Mouse (Mus musculus) CH12.LX (cell line): ENCODE measurements around the gene Lyl1. TPM values are rescaled to one million over a fixed set of nuclear protein-coding genes. Genes with fewer than 3 reads are reported as not detected.

ENCODE experiments used
- DNase-seq: peaks from one replicate; pipeline ENCODE4 v3.0.0-alpha.2; 2013; ENCODE audit errors: extremely low read depth
- H3K27ac ChIP-seq: 2 replicates; pipeline ENCODE4 v1.5.1; 2012; ENCODE audit warnings: low read depth, mild to moderate bottlenecking, control low read depth, moderate library complexity; ENCODE audit not compliant: insufficient read depth
- H3K27me3 ChIP-seq: replicated peaks from 2 replicates; pipeline ENCODE3; 2012; ENCODE audit warnings: inconsistent platforms
- H3K36me3 ChIP-seq, 2 experiments: replicated peaks in 1 of 2; 2 replicates each; pipeline versions ENCODE3 to v1.6.1; 2012; ENCODE audit warnings: inconsistent platforms in 1 of 2, low read length in 1 of 2, mild to moderate bottlenecking in 1 of 2, mixed read lengths in 1 of 2, moderate library complexity in 1 of 2; ENCODE audit not compliant: control insufficient read depth in 1 of 2, insufficient read depth in 1 of 2
- H3K4me1 ChIP-seq, 2 experiments: 2 replicates each; pipeline ENCODE4 v1.6.1; 2012; ENCODE audit warnings: inconsistent platforms in 1 of 2, moderate library complexity in 1 of 2; ENCODE audit not compliant: insufficient read depth in 2 of 2, control insufficient read depth in 1 of 2
- H3K4me2 ChIP-seq: 2 replicates; pipeline ENCODE4 v1.6.1; 2012; ENCODE audit warnings: low read depth, mild to moderate bottlenecking, control low read depth; ENCODE audit not compliant: poor library complexity, insufficient read depth, severe bottlenecking
- H3K4me3 ChIP-seq, 3 experiments: fragments of 150-350 bp in 1 of 3; sonication (generic) in 1 of 3; replicated peaks in 1 of 3; 2 replicates each; pipeline versions ENCODE3 to v1.5.1; 2011 to 2012; ENCODE audit warnings: low read depth in 2 of 3, low read length in 2 of 3, mild to moderate bottlenecking in 2 of 3, moderate library complexity in 2 of 3, control low read depth in 1 of 3, improper control_type of control experiment in 1 of 3, inconsistent platforms in 1 of 3, mixed read lengths in 1 of 3; ENCODE audit not compliant: poor library complexity in 1 of 3
- H3K79me2 ChIP-seq: replicated peaks from 2 replicates; pipeline ENCODE4 v1.6.1; 2012; ENCODE audit warnings: mild to moderate bottlenecking, moderate library complexity; ENCODE audit not compliant: control insufficient read depth, poor library complexity, insufficient read depth, severe bottlenecking; ENCODE audit errors: extremely low read depth
- H3K9ac ChIP-seq: 2 replicates; pipeline ENCODE4 v1.6.1; 2012; ENCODE audit warnings: low read depth, mild to moderate bottlenecking, control low read depth, moderate library complexity; ENCODE audit not compliant: insufficient read depth
- H3K9me3 ChIP-seq: replicated peaks from 2 replicates; pipeline ENCODE3; 2012; ENCODE audit warnings: low read length, inconsistent platforms, mixed read lengths
- CHD2 ChIP-seq: IDR thresholded peaks from 2 replicates; pipeline ENCODE4 v1.6.1; 2011; ENCODE audit warnings: low read length, improper control_type of control experiment
- CTCF ChIP-seq, 2 experiments: IDR thresholded peaks in 1 of 2; conservative IDR thresholded peaks in 1 of 2; 2 replicates each; pipeline ENCODE4 v1.5.1; 2011 to 2012; ENCODE audit warnings: low read depth in 2 of 2, low read length in 2 of 2, improper control_type of control experiment in 1 of 2, inconsistent platforms in 1 of 2, mild to moderate bottlenecking in 1 of 2, moderate library complexity in 1 of 2
- E2F4 ChIP-seq: IDR thresholded peaks from 2 replicates; pipeline ENCODE4 v1.6.1; 2011; ENCODE audit warnings: low read depth, low read length, improper control_type of control experiment; ENCODE audit not compliant: insufficient replicate concordance
- ELF1 ChIP-seq: IDR thresholded peaks from 2 replicates; pipeline ENCODE4 v1.6.1; 2014; ENCODE audit warnings: low read depth, mild to moderate bottlenecking, inconsistent platforms, low read length, improper control_type of control experiment
- EP300 ChIP-seq: IDR thresholded peaks from 2 replicates; pipeline ENCODE4 v1.6.1; 2011; ENCODE audit warnings: low read length, improper control_type of control experiment
- ETS1 ChIP-seq: conservative IDR thresholded peaks from 2 replicates; pipeline ENCODE4 v1.6.1; 2012; ENCODE audit warnings: low read depth, mild to moderate bottlenecking, inconsistent platforms, low read length, improper control_type of control experiment, moderate library complexity
- GABPA ChIP-seq: IDR thresholded peaks from 2 replicates; pipeline ENCODE4 v1.6.1; 2012; ENCODE audit warnings: low read depth, low read length, improper control_type of control experiment, inconsistent platforms; ENCODE audit not compliant: insufficient replicate concordance
- HCFC1 ChIP-seq: IDR thresholded peaks from 2 replicates; pipeline ENCODE4 v1.6.1; 2012; ENCODE audit warnings: low read depth, mild to moderate bottlenecking, inconsistent platforms, low read length, improper control_type of control experiment
- JUN ChIP-seq: IDR thresholded peaks from 2 replicates; pipeline ENCODE4 v1.6.1; 2011; ENCODE audit warnings: low read depth, mild to moderate bottlenecking, low read length, improper control_type of control experiment, moderate library complexity; ENCODE audit not compliant: insufficient read depth
- JUND ChIP-seq: conservative IDR thresholded peaks from 2 replicates; pipeline ENCODE4 v1.6.1; 2011; ENCODE audit warnings: low read depth, low read length, improper control_type of control experiment
- KAT2A ChIP-seq: IDR thresholded peaks from 2 replicates; pipeline ENCODE4 v1.6.1; 2012; ENCODE audit warnings: low read length, improper control_type of control experiment, inconsistent platforms; ENCODE audit not compliant: insufficient replicate concordance
- MAFK ChIP-seq: IDR thresholded peaks from 2 replicates; pipeline ENCODE4 v1.6.1; 2011; ENCODE audit warnings: low read length, improper control_type of control experiment; ENCODE audit not compliant: insufficient replicate concordance
- MAX ChIP-seq: IDR thresholded peaks from 2 replicates; pipeline ENCODE4 v1.6.1; 2011; ENCODE audit warnings: low read length, improper control_type of control experiment
- MAZ ChIP-seq: IDR thresholded peaks from 2 replicates; pipeline ENCODE4 v1.6.1; 2012; ENCODE audit warnings: low read depth, mild to moderate bottlenecking, inconsistent platforms, low read length, improper control_type of control experiment, moderate library complexity
- MEF2A ChIP-seq: IDR thresholded peaks from 2 replicates; pipeline ENCODE4 v1.6.1; 2014; ENCODE audit warnings: low read depth, mild to moderate bottlenecking, inconsistent platforms, low read length, improper control_type of control experiment, borderline replicate concordance
- MXI1 ChIP-seq: IDR thresholded peaks from 2 replicates; pipeline ENCODE4 v1.6.1; 2011; ENCODE audit warnings: mild to moderate bottlenecking, low read depth, low read length, improper control_type of control experiment
- PAX5 ChIP-seq: IDR thresholded peaks from 2 replicates; pipeline ENCODE4 v1.6.1; 2012; ENCODE audit warnings: low read length, inconsistent platforms, mixed read lengths
- POLR2A ChIP-seq: IDR thresholded peaks from 2 replicates; pipeline ENCODE4 v1.6.1; 2011; ENCODE audit warnings: low read depth, mild to moderate bottlenecking, improper control_type of control experiment, low read length
- POLR2AphosphoS2 ChIP-seq: IDR thresholded peaks from 2 replicates; pipeline ENCODE4 v1.6.1; 2011; ENCODE audit warnings: low read depth, low read length, improper control_type of control experiment
- RAD21 ChIP-seq: IDR thresholded peaks from 2 replicates; pipeline ENCODE4 v1.6.1; 2011; ENCODE audit warnings: low read depth, mild to moderate bottlenecking, low read length, improper control_type of control experiment, moderate library complexity
- RCOR1 ChIP-seq: conservative IDR thresholded peaks from 2 replicates; pipeline ENCODE4 v1.6.1; 2012; ENCODE audit warnings: low read depth, mild to moderate bottlenecking, inconsistent platforms, low read length, improper control_type of control experiment
- SIN3A ChIP-seq: IDR thresholded peaks from 2 replicates; pipeline ENCODE4 v1.6.1; 2012; ENCODE audit warnings: low read length, improper control_type of control experiment, inconsistent platforms
- TBP ChIP-seq: conservative IDR thresholded peaks from 2 replicates; pipeline ENCODE4 v1.6.1; 2011; ENCODE audit warnings: low read depth, low read length, improper control_type of control experiment
- UBTF ChIP-seq: IDR thresholded peaks from 2 replicates; pipeline ENCODE4 v1.6.1; 2012; ENCODE audit warnings: low read depth, mild to moderate bottlenecking, inconsistent platforms, low read length, improper control_type of control experiment, moderate library complexity
- ZKSCAN1 ChIP-seq: IDR thresholded peaks from 2 replicates; pipeline ENCODE4 v1.6.1; 2012; ENCODE audit warnings: low read depth, inconsistent platforms, low read length, improper control_type of control experiment, borderline replicate concordance
- dilution Hi-C: fragments of 300-500 bp; cut with MboI; formaldehyde crosslinking; loops from 2 replicates; pipeline ENCODE4 v1.14.3; 2020; ENCODE audit warnings: low sequenced_read_pairs; ENCODE audit not compliant: extremely low pct_unique_long_range_greater_than_20kb, extremely low pct_ligation_motif_present
- in situ Hi-C: fragments of 300-500 bp; cut with MboI; formaldehyde crosslinking; loops from 3 replicates; pipeline ENCODE4 v1.14.3; 2019; ENCODE audit warnings: low sequenced_read_pairs, low pct_ligation_motif_present, low pct_unique_long_range_greater_than_20kb, mixed read lengths
- polyA plus RNA-seq: library from polyadenylated mRNA; unstranded; fragments of >175 nt; gene quantifications from 2 replicates; pipeline ENCODE4 v1.2.1, GENCODE M21; 2012; ENCODE audit warnings: low read depth; ENCODE audit not compliant: insufficient read length
- total RNA-seq, 2 experiments: library from RNA; depleted of rRNA; stranded (reverse); fragments of 300-350 nt in 1 of 2; fragments of >200 nt in 1 of 2; gene quantifications; 2 replicates each; pipeline ENCODE4 v1.2.3; 2012 to 2014

Lyl1 gene
- total and polyA plus RNA-seq, 3 experiments: 20.6 to 53.2 (median 38.5) TPM

DNA sequence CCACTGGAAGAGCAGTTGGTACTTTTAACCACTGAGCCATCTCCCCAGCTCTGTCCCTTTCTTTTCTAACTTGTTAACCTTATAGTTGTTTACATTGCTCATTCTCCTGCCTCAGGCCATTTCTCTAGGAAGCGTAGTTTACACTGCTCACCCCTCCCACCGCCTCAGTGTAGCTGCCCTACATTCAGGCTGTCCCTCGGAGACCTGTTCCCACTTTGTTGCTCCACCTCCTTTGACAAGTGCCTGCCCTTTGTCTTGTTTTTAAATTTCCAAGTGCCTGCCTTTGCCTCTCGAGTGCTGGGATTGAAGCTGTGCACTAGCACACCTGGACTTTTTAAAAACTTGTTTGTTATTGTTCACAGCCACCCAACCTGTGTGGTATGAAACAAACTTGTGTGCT, 7.9 kb upstream of the Lyl1 start:
- Histone ChIP-seq H3K4me1 (peaks cover 2 to 24% of the 10 kb centered on the region in 2 experiments), H3K27ac (no peak overlapping the region), H3K4me3 (no peak overlapping the region), H3K4me2 (no peak overlapping the region), H3K27me3 (no peaks in the 10 kb centered on the region)
- no peak for DNase-seq
- dilution Hi-C loops: no loop called here
- in situ Hi-C loops: no loop called here
- TF ChIP-seq POLR2AphosphoS2 (0 out of 2 replicates have a peak, but pooled peaks have one; percentile 5), MAZ (no peak), TBP (no peak), ETS1 (no peak), HCFC1 (no peak), CTCF (conservative IDR thresholded peaks at IDR 0.05 in 1 of 2, IDR thresholded peaks at IDR 0.05 in 1 of 2; ENCODE audit: low read depth in 2 of 2, low read length in 2 of 2) (no peak), MAX (no peak), MAFK (no peak), PAX5 (no peak)
- TF ChIP-seq, all 38 proteins: peak for 1
- peaks cover 52 to 77% of the 10 kb centered on the region in 2 experiments for H3K36me3 ChIP-seq
- H3K9ac ChIP-seq: no peak overlapping the region
- H3K9me3 ChIP-seq: no peaks in the 10 kb centered on the region
- peaks cover 17% of the 10 kb centered on the region for H3K79me2 ChIP-seq

- Histone ChIP-seq H3K36me3 (peaks cover 65 to 92% of the 10 kb centered on the region in 2 experiments), H3K4me1 (peaks cover 3 to 36% of the 10 kb centered on the region in 2 experiments), H3K27me3 (no peaks in the 10 kb centered on the region), H3K4me3 (no peak overlapping the region), H3K27ac (no peak overlapping the region), H3K4me2 (no peak overlapping the region), H3K79me2 (peaks cover 8% of the 10 kb centered on the region), H3K9ac (no peak overlapping the region), H3K9me3 (no peaks in the 10 kb centered on the region)
- in situ Hi-C loops: no loop called here
- no peak for DNase-seq
- TF ChIP-seq E2F4 (no peak), KAT2A (no peak), UBTF (no peak), MEF2A (no peak), JUN (no peak), GABPA (no peak), MAX (no peak), RAD21 (no peak), EP300 (no peak), RCOR1 (no peak), ZKSCAN1 (no peak), POLR2AphosphoS2 (no peak), CTCF (conservative IDR thresholded peaks at IDR 0.05 in 1 of 2, IDR thresholded peaks at IDR 0.05 in 1 of 2; ENCODE audit: low read depth in 2 of 2, low read length in 2 of 2) (no peak), TBP (no peak), POLR2A (no peak), MXI1 (no peak), JUND (no peak), ELF1 (no peak), SIN3A (no peak), CHD2 (no peak)
- dilution Hi-C loops: no loop called here
Observed at GRCm38 (mm10) chr8:84695140-84695539, 6.1 kb upstream of the Lyl1 start.
